Mouse (Mus musculus): ENCODE results near the gene Crygc. TPM values are rescaled to one million over a fixed set of nuclear protein-coding genes. Genes with fewer than 3 reads are reported as not detected.
"Not testable (repeated sequence)": the region's sequence is repeated elsewhere in the genome, so short reads cannot be mapped to it uniquely, and the experiment has no call there.

Gene Crygc
- total RNA-seq, 2 experiments from 2014 or later = not detected

DNA sequence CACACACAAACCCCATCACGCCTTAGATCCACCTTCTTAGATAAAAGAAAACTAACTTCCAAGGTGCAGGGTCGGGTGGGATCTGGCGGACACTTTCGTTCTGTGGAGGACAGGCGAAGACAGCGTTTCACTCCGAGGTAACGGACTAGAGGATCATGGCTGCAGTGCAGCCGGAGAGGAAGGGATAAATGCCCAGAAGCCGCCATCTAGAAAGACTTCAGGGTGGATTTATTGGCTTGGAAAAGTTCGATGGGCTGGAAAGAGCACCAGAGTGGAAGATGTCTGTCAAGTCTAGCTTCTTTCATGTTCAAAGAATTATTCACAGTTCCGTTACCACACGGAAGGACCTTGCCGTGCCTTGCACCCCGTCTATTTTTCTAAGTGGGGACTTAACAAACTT lies 9.3 kb downstream of the Crygc start:
- ATAC-seq (replicated peaks; ENCODE audit: low FRiP score, poor library complexity, severe bottlenecking) = no peak

DNA sequence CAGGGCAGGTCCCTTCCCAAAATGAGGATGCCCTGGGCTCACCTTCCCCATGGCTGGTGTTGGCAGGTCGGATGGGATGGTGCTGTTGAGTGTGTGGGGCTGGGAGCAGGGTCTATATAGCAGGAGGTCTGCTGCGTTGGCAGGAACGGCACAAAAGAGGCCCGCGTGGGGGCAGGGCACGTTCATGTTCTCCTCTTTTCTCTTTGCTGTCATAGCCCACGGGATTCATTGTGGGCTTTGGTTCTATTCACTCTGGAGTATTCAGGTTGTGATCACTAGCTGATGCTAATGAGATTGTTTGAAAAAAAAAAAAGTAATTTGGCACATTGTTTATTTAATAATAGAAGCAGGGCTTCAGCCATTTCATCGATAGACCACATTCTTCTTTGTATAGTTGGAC lies 10.1 kb downstream of the Crygc start, which contains the start of gene Crygd:
TSS of gene Crygd (minus strand) at position 101 of the 400 bp plus-strand sequence.
- no peak for ATAC-seq (replicated peaks; ENCODE audit: low FRiP score, poor library complexity, severe bottlenecking)

DNA sequence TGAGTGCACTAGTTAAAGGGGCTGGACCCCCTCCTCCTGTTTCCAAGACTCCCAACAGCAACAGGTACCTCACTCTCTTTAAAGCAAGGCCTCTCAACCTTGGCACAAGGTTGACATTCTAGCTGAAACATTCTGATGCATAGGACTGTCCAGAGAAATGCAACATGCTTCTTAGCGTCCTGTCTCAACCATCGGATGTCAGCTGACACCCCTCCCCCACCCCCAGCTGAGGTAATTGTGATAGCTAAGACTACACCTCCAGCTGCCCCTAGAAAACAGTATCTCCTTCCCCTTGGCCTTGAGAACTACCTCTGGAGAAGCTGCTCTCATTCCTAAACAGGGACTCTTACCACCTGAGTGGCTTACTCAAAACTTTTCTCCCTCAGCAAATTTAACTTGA lies 21.3 kb downstream of the Crygc start:
- ATAC-seq (replicated peaks; ENCODE audit: low FRiP score, poor library complexity, severe bottlenecking) = no peak

DNA sequence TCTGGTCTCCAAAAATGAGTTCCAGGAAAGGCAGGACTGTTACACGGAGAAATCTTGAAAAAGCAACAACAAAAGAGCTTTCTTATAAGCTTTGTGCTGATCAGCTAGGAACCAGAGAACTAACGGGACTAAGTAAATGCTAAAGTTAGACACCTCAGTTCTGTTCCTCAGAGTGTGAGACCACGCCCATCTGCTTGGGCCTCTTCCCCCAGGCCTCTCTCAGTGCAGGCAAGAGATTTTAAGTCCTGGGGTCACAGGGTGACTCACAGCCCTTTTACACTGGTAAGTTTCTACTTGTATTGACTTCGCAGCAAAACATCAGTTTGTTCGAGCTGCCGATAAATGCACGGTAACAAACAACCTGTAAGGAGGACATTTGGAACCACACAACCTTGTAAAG lies 21.8 kb downstream of the Crygc start:
- ATAC-seq (replicated peaks; ENCODE audit: low FRiP score, poor library complexity, severe bottlenecking) = no peak

DNA sequence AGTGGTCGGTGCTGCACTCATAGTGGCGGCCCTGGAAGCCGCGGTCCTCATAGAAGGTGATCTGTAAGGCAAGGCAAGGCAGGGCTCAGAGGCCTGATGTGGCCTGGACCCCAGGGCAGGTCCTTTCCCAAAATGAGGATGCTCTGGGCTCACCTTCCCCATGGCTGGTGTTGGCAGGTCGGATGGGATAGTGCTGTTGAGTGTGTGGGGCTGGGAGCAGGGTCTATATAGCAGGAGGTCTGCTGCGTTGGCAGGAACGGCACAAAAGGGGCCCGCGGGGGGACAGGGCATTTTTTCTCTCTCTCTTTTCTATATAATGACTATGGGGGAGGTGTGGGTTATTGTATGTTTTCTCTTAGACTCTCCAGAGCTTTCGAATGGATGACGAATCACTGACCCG lies 22.5 kb downstream of the Crygc start, which contains the start of gene Cryge:
TSS of gene Cryge (minus strand) at position 198 of the 400 bp plus-strand sequence.
- not testable (repeated sequence) for ATAC-seq (replicated peaks; ENCODE audit: low FRiP score, poor library complexity, severe bottlenecking)

DNA sequence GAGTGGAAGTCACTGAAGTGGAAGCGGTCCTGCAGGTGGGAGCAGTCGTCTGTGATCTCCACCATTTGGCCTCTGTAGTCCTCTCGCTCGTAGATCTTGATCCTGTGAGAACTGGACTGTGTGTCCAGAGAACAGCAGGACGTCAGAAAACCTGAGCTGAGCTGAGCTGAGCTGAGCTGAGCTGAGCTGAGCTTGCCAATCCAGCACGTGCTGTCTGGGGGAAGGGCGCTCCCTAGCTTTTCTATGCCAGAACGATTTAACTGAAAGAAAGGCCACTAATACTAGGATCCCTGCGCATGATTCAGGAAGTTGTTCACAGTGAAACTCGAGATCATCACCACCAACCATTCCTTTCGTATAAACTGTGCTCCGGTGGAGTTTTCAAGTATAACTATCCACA lies 24.7 kb downstream of the Crygc start:
- ATAC-seq (replicated peaks; ENCODE audit: low FRiP score, poor library complexity, severe bottlenecking) = no peak

DNA sequence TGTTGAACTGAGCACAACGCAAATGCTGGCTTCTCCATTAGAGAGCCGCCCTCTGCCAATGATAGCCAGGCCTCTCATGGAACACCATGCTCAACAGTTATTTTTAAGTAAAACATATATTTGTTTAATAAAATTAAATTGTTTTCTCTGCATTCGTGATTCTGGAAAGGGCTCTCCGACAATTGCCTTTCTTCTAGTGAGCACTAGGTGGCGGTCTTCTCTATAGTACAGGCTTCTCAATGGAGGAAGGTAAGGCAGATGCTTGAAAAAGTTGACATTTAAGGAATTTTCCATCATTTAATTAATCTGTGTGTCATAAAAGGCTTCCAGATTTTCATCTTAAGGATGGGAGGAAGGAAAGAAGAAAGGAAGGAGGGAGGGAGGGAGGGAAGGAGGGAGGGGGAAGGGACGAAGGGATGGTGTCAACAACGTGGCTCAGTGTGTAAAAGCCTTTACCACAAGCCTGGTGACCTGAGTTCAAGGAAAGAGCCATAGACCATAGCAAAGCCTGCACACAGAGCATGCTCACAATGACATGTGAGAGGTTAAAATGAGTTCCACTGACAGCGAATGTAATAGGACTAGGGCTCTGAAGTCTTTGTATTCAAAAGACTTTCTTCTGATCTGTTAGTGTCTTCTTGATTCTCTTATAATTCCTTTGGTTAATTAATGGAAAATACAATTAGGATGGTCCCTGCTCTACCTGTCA lies 26.9 kb downstream of the Crygc start:
- no peak for ATAC-seq (replicated peaks; ENCODE audit: low FRiP score, poor library complexity, severe bottlenecking)

DNA sequence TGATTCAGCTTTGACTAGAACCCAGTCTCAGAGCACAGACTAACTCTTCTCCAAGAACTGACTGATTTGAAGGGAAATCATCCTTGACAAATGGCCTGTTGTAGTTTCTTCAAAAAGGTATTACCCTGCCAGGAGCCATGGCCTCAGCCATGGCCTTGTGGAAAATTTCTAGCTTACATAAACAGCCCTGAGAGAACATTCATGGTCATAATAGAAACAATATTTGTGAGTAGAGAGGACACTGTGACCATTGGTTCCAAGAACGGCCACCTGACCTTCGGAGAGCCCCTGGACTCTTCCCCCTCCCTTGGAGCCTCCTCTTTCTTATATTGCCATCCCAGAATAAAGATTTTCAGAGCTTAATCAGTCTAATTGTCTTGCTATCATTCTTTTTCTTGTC lies 30.1 kb downstream of the Crygc start:
- no peak for ATAC-seq (replicated peaks; ENCODE audit: low FRiP score, poor library complexity, severe bottlenecking)

DNA sequence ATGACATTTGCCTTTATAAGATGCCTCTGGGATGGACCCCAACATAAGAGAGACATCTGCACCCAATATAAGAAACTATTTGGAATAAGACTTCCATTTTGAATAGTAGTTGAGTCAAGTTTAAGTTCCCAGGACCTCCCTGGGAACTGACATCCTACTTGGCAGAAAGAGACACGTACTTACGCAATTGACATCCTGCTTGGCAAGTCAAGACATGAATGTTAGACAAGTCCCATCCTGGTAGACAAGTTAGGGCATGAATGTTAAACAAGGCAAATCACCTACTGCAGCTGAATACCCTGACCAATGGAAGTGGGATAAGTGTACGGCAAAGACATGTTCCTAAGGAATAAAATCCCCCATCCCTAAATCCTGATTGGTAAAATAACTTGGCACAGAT lies 31.7 kb downstream of the Crygc start:
- no peak for ATAC-seq (replicated peaks; ENCODE audit: low FRiP score, poor library complexity, severe bottlenecking)

DNA sequence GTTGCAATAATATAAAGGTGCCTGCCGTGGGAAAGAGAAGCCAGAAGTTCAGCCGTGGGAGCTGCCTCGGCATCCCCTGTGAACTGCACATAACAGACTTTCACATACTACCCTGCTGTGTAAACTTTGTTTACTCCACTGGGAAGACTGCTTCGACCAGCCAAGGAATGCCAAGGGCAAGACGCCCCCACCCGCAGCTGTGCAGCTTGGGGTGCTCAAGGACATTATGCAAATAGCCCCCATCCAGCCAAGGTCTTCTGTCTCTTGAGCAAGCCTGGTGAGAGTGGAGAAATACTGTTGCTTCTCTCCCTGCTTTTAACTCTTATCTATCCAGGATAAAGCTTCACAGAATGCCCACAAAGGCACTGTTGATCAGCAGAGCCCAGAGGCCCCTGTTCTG lies 32.7 kb downstream of the Crygc start:
- no peak; the same call in 1 of the 2 replicates for ATAC-seq (replicated peaks; ENCODE audit: low FRiP score, poor library complexity, severe bottlenecking)

DNA sequence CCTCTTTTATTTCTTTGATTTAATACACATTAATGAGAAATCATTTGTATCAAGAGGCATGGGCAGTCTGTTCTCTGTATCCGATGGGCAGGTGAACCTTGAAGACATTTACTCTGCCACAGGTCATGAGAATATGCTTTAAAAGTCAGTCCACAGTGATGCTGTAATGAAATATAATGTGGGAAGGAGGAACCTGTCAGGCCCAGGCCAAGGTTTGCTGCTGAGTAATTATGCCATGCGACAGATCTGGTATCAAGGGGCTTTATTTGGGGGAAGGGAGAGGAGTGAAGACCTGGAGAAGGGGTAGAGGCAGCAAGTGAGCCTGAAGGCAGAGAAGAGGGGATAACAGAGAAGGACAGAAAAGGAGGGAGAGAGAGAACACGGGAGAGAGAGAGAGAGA lies 33.8 kb downstream of the Crygc start:
- ATAC-seq (replicated peaks; ENCODE audit: low FRiP score, poor library complexity, severe bottlenecking) = no peak

DNA sequence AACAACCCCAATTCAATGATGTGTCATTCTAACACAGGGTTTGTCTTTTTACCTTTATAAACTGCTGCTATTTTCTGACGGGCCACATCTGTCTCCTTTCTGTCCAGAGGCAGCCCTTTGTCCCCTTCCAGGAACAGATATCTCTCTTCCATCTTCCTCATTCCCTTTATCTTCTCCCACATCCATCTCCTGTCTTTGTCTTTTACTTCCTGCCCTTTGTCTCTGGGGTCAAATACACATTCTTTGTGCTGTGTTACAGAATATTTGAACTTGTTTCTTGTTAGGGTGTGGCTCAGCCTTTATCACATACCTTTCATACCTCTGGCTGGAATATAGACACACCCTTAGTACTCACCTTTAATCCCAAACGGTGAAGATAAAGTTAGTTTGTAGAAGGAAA lies 35.9 kb downstream of the Crygc start:
- no peak for ATAC-seq (replicated peaks; ENCODE audit: low FRiP score, poor library complexity, severe bottlenecking)

DNA sequence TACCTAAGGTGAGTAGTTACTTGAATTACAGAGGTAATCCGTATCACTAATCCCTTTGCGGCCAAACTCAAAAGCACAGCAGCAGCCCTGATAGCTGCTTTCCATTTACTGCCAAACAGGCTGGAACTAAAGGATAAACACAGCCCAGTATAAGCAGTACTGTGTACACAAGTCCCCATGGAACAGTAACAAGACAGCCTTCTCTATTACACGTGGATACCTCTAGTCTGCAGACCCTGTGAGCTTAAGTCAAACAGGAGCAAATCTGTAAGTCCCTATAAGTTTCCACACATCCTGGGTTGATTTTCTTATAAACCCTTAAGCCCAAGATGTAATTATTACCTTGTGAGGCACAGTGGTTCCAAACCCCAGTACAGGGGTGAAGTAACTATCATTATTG lies 38.0 kb downstream of the Crygc start:
- ATAC-seq (replicated peaks; ENCODE audit: low FRiP score, poor library complexity, severe bottlenecking) = no peak

DNA sequence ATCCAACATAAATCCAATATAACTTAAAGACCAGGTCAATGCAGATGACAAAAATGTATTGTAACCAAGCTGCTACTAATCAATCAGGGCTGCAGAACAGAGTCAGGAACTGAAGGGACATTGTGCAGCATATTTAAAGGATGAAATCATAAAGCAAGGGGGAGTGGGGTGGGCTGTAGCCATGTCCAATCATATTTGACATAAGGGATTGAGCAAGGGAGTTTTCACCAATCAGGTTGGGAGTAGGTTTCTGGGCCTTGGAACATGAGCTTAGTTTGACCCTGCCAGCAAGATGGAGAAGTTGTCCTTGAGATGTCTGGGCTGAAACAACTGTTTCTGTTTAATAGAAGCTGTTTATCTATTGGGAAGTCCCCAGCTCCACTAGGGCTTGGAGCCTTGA lies 40.8 kb downstream of the Crygc start, which contains the start of gene Akr1cl:
TSS of gene Akr1cl (minus strand) at position 119 of the 400 bp plus-strand sequence.
- ATAC-seq (replicated peaks; ENCODE audit: low FRiP score, poor library complexity, severe bottlenecking) = no peak

DNA sequence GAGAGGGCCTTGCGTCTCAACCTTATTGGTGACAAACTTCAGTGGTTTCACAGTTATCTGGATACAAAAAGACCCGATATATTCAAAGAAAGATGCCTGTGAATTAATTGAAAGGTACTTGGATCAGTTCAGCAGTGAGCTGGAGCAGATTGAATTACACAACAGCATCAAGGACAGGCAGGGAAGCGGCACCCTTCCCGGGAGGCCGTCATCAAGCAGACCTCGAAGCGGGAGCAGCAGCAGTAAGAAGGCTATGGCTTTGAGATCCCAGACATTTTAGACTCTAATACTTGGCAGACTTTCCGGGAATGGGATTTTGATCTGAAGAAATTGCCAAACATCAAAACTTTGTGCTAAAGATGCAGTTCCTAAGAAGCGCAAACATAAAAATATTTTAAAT lies 45.3 kb downstream of the Crygc start:
- ATAC-seq (replicated peaks; ENCODE audit: low FRiP score, poor library complexity, severe bottlenecking) = no peak

Other genes with a start within 250 kb of the Crygc start
- gene Plekhm3, start 116.9 kb downstream of the Crygc start, total RNA-seq (2015; ENCODE audit: low replicate concordance) = 4.6 and 11.5 TPM in 2 replicates
- gene Plekhm3, start 116.9 kb downstream of the Crygc start, total RNA-seq (2017; ENCODE audit: low replicate concordance) = 3.9 and 5.5 TPM in 2 replicates
- not detected in 2 replicates for gene Akr1cl, start 40.9 kb downstream of the Crygc start, total RNA-seq (2015; ENCODE audit: low replicate concordance)
- not detected in 2 replicates for gene Akr1cl, start 40.9 kb downstream of the Crygc start, total RNA-seq (2017; ENCODE audit: low replicate concordance)
- not detected in 2 replicates for gene Cryge, start 22.5 kb downstream of the Crygc start, total RNA-seq (2015; ENCODE audit: low replicate concordance)
- gene Cryge, start 22.5 kb downstream of the Crygc start, total RNA-seq (2017; ENCODE audit: low replicate concordance) = not detected in 2 replicates
- gene Crygd, start 10.2 kb downstream of the Crygc start, total RNA-seq (2015; ENCODE audit: low replicate concordance) = not detected in 2 replicates
- gene Crygd, start 10.2 kb downstream of the Crygc start, total RNA-seq (2017; ENCODE audit: low replicate concordance) = not detected in 2 replicates
- not detected in 2 replicates for gene Crygb, start 8.6 kb upstream of the Crygc start, total RNA-seq (2015; ENCODE audit: low replicate concordance)
- gene Crygb, start 8.6 kb upstream of the Crygc start, total RNA-seq (2017; ENCODE audit: low replicate concordance) = not detected in 2 replicates
- gene Cryga, start 29.7 kb upstream of the Crygc start, total RNA-seq (2015; ENCODE audit: low replicate concordance) = not detected in 2 replicates
- gene Cryga, start 29.7 kb upstream of the Crygc start, total RNA-seq (2017; ENCODE audit: low replicate concordance) = not detected in 2 replicates
- gene Gm28845, start 45.9 kb upstream of the Crygc start, total RNA-seq (2015; ENCODE audit: low replicate concordance) = not detected in 2 replicates
- not detected in 2 replicates for gene Gm28845, start 45.9 kb upstream of the Crygc start, total RNA-seq (2017; ENCODE audit: low replicate concordance)
- gene D630023F18Rik, start 49.5 kb upstream of the Crygc start, total RNA-seq (2015; ENCODE audit: low replicate concordance) = 3.8 TPM in 1 of 2 replicates, not detected in the other
- gene D630023F18Rik, start 49.5 kb upstream of the Crygc start, total RNA-seq (2017; ENCODE audit: low replicate concordance) = not detected in 2 replicates
- 21.8 and 24.9 TPM in 2 replicates for gene Idh1, start 112.8 kb upstream of the Crygc start, total RNA-seq (2015; ENCODE audit: low replicate concordance)
- 24.0 and 30.5 TPM in 2 replicates for gene Idh1, start 112.8 kb upstream of the Crygc start, total RNA-seq (2017; ENCODE audit: low replicate concordance)
- 14.1 and 29.8 TPM in 2 replicates for gene Pikfyve, start 113.0 kb upstream of the Crygc start, total RNA-seq (2015; ENCODE audit: low replicate concordance)
- gene Pikfyve, start 113.0 kb upstream of the Crygc start, total RNA-seq (2017; ENCODE audit: low replicate concordance) = 9.5 and 39.4 TPM in 2 replicates
- gene Pth2r, start 208.4 kb upstream of the Crygc start, total RNA-seq (2015; ENCODE audit: low replicate concordance) = not detected in 2 replicates
- not detected in 2 replicates for gene Pth2r, start 208.4 kb upstream of the Crygc start, total RNA-seq (2017; ENCODE audit: low replicate concordance)

All from erythroid progenitor cell, adult 5-6 weeks (primary cell).